27 mouse cellular contexts compared by ENCODE assay signal in the genomic region with DNA sequence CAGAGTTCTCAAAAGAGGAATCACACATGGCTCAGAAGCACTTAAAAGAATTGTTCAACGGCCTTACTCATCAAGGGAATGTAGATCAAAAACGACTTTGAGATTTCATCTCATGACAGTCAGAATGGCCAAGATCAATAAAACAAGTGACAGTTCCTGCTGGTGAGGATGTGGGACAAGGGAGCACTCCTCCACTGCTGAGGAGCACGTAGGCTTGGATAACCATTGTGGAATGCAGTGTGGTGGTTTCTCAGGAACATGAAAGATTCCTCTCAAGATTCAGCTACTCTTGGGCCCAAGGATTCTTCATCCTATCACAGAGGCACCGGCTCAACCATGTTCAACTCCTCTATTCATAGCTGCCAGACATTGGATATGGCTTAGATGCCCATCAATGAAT.
DNase-seq lines count a peak whose midpoint lies in the region; ATAC-seq and TF ChIP-seq lines count a peak whose summit lies in the region.
"Had no signal": no experiment of that assay in that cellular context is flagged by ENCODE, and none has a peak within 500 bp of the region (broad histone marks: within the 10 kb centered on the region; RNA-seq: fewer than 3 reads in every experiment).

No protein-coding gene starts in this region.

- peaks cover 30% of the 10 kb centered on the region for H3K4me1 ChIP-seq in limb, embryonic 12.5 days (replicated peaks)
- peaks cover 32% of the 10 kb centered on the region for H3K4me1 ChIP-seq in limb, embryonic 10.5 days
- peaks cover 20% of the 10 kb centered on the region for H3K4me1 ChIP-seq in forebrain, embryonic 15.5 days
- H3K4me1 ChIP-seq in forebrain, postnatal 0 days (ENCODE audit: insufficient read depth), result peaks cover 10% of the 10 kb centered on the region
- no peaks in the 10 kb centered on the region for H3K4me1 ChIP-seq in intestine, embryonic 16.5 days (ENCODE audit: control insufficient read depth, insufficient read depth, low read length)

- H3K4me2 ChIP-seq in limb, embryonic 12.5 days, result no peak overlapping the region
- H3K4me2 ChIP-seq in forebrain, embryonic 15.5 days (replicated peaks), result no peak overlapping the region
- H3K4me2 ChIP-seq in forebrain, postnatal 0 days (ENCODE audit: low read depth), result no peak overlapping the region
- no peak overlapping the region for H3K4me2 ChIP-seq in intestine, embryonic 16.5 days (ENCODE audit: low read depth, low read length)
- H3K4me2 ChIP-seq: embryonic facial prominence, embryonic 13.5 days; heart, embryonic 11.5 days; hindbrain, embryonic 15.5 days had no signal

- H3K27ac ChIP-seq in limb, embryonic 12.5 days, result 0 out of 2 replicates have a peak overlapping the region, but pooled peaks have one; percentile 25
- no peak overlapping the region for H3K27ac ChIP-seq in limb, embryonic 10.5 days
- H3K27ac ChIP-seq in forebrain, embryonic 15.5 days (replicated peaks), result peak overlapping the region; percentile 88
- 0 out of 2 replicates have a peak overlapping the region, but pooled peaks have one; percentile 21 for H3K27ac ChIP-seq in forebrain, postnatal 0 days (ENCODE audit: low read depth, low read length)
- H3K27ac ChIP-seq in intestine, embryonic 16.5 days (ENCODE audit: low read length), result no peak overlapping the region
- H3K27ac ChIP-seq: embryonic facial prominence, embryonic 10.5 days; embryonic facial prominence, embryonic 13.5 days; gastrocnemius, adult 2 months; heart, adult 2 months; hindbrain, embryonic 10.5 days had no signal

- no peak for TF ChIP-seq CTCF in forebrain, postnatal 0 days (IDR thresholded peaks at IDR 0.05; ENCODE audit: low read depth)

- peak; percentile 61 for DNase-seq in heart, adult 11 months
- DNase-seq in heart, adult 18-20 months, result no peak
- DNase-seq in limb, embryonic 10.5 days (ENCODE audit: low spot score), result no peak
- DNase-seq in forebrain, postnatal 0 days, result no peak
- DNase-seq in spleen, postnatal 4 days (ENCODE audit: low spot score in 2 of 2), result no peak
- DNase-seq: adrenal gland, adult 2 months; adrenal gland, postnatal 25 days; cerebellum, adult 11-12 months; cerebellum, adult 8-10 months; cerebellum, postnatal 10 days; cerebellum, postnatal 36 days; embryo, embryonic 11 days; gastrocnemius, adult 2 months; gastrocnemius, postnatal 14 days; heart, adult 2 months; heart, postnatal 36 days; kidney, adult 11 months had no signal

- WGBS in limb, embryonic 12.5 days, result 82% methylated on average over 4 of the region's 4 CpGs
- whole genome bisulfite sequencing in limb, embryonic 10.5 days, result 83% methylated on average over 4 of the region's 4 CpGs
- WGBS in forebrain, embryonic 15.5 days, result 88% methylated on average over 4 of the region's 4 CpGs
- 87% methylated on average over 4 of the region's 4 CpGs for WGBS in forebrain, postnatal 0 days
- 82% methylated on average over 4 of the region's 4 CpGs for WGBS in intestine, embryonic 16.5 days

- no peaks in the 10 kb centered on the region for H3K9me3 ChIP-seq in limb, embryonic 12.5 days
- no peaks in the 10 kb centered on the region for H3K9me3 ChIP-seq in limb, embryonic 10.5 days (replicated peaks)
- H3K9me3 ChIP-seq in forebrain, embryonic 15.5 days, result no peaks in the 10 kb centered on the region
- no peaks in the 10 kb centered on the region for H3K9me3 ChIP-seq in forebrain, postnatal 0 days (ENCODE audit: low read length)
- no peaks in the 10 kb centered on the region for H3K9me3 ChIP-seq in intestine, embryonic 16.5 days (ENCODE audit: control insufficient read depth, low read length)
- H3K9me3 ChIP-seq: embryonic facial prominence, embryonic 10.5 days; embryonic facial prominence, embryonic 13.5 days; hindbrain, embryonic 10.5 days; hindbrain, embryonic 15.5 days had no signal

- no peaks in the 10 kb centered on the region for H3K27me3 ChIP-seq in limb, embryonic 12.5 days
- no peaks in the 10 kb centered on the region for H3K27me3 ChIP-seq in limb, embryonic 10.5 days (ENCODE audit: low read depth, poor library complexity, severe bottlenecking)
- no peaks in the 10 kb centered on the region for H3K27me3 ChIP-seq in forebrain, embryonic 15.5 days
- H3K27me3 ChIP-seq in forebrain, postnatal 0 days (ENCODE audit: insufficient read depth, low read length), result no peaks in the 10 kb centered on the region
- H3K27me3 ChIP-seq in intestine, embryonic 16.5 days (replicated peaks; ENCODE audit: control insufficient read depth, insufficient read depth, low read length), result no peaks in the 10 kb centered on the region
- H3K27me3 ChIP-seq: embryonic facial prominence, embryonic 13.5 days; hindbrain, embryonic 15.5 days had no signal

- no peak overlapping the region for H3K4me3 ChIP-seq in limb, embryonic 12.5 days (replicated peaks)
- H3K4me3 ChIP-seq in limb, embryonic 10.5 days, result no peak overlapping the region
- H3K4me3 ChIP-seq in forebrain, embryonic 15.5 days, result no peak overlapping the region
- no peak overlapping the region for H3K4me3 ChIP-seq in forebrain, postnatal 0 days (ENCODE audit: low read depth, low read length)
- H3K4me3 ChIP-seq in intestine, embryonic 16.5 days (ENCODE audit: low read length), result no peak overlapping the region
- H3K4me3 ChIP-seq: embryonic facial prominence, embryonic 10.5 days; embryonic facial prominence, embryonic 13.5 days; erythroblast, embryonic 14.5 days; gastrocnemius, adult 2 months; heart, adult 2 months; hindbrain, embryonic 10.5 days; hindbrain, embryonic 15.5 days had no signal

- peaks cover 7% of the 10 kb centered on the region; the same call in 1 of the 2 replicates for H3K36me3 ChIP-seq in limb, embryonic 12.5 days
- peaks cover 31% of the 10 kb centered on the region for H3K36me3 ChIP-seq in limb, embryonic 10.5 days
- H3K36me3 ChIP-seq in forebrain, embryonic 15.5 days, result no peaks in the 10 kb centered on the region
- no peaks in the 10 kb centered on the region for H3K36me3 ChIP-seq in forebrain, postnatal 0 days (ENCODE audit: insufficient read depth)
- H3K36me3 ChIP-seq in intestine, embryonic 16.5 days (ENCODE audit: control insufficient read depth, insufficient read depth, low read length), result no peaks in the 10 kb centered on the region
- H3K36me3 ChIP-seq: embryonic facial prominence, embryonic 10.5 days; embryonic facial prominence, embryonic 13.5 days; hindbrain, embryonic 15.5 days had no signal

- ATAC-seq in limb, embryonic 12.5 days (ENCODE audit: insufficient number of reproducible peaks, insufficient read depth, low FRiP score, low TSS enrichment, low read depth), result no peak
- no peak for ATAC-seq in forebrain, embryonic 15.5 days (replicated peaks)
- ATAC-seq in forebrain, postnatal 0 days, result no peak
- no peak for ATAC-seq in intestine, embryonic 16.5 days
- ATAC-seq: CD4-positive, CD25-positive, alpha-beta regulatory T cell, adult 4 months had no signal

- H3K9ac ChIP-seq in limb, embryonic 12.5 days (replicated peaks), result no peak overlapping the region
- H3K9ac ChIP-seq in forebrain, embryonic 15.5 days (replicated peaks), result no peak overlapping the region
- no peak overlapping the region for H3K9ac ChIP-seq in forebrain, postnatal 0 days
- no peak overlapping the region for H3K9ac ChIP-seq in intestine, embryonic 16.5 days (ENCODE audit: low read depth, low read length)
- H3K9ac ChIP-seq: embryonic facial prominence, embryonic 13.5 days; hindbrain, embryonic 15.5 days had no signal

Comparison
In these comparisons a context has a peak if more than half of its experiments do, and no peak if none do; other contexts are left out.
1. H3K27ac ChIP-seq: peak in limb, embryonic 12.5 days (single experiment), forebrain, embryonic 15.5 days (single experiment) and forebrain, postnatal 0 days (single experiment); none in limb, embryonic 10.5 days (single experiment) and intestine, embryonic 16.5 days (single experiment).